ENCODE assay signal across 7 mouse cellular contexts in the genomic region with DNA sequence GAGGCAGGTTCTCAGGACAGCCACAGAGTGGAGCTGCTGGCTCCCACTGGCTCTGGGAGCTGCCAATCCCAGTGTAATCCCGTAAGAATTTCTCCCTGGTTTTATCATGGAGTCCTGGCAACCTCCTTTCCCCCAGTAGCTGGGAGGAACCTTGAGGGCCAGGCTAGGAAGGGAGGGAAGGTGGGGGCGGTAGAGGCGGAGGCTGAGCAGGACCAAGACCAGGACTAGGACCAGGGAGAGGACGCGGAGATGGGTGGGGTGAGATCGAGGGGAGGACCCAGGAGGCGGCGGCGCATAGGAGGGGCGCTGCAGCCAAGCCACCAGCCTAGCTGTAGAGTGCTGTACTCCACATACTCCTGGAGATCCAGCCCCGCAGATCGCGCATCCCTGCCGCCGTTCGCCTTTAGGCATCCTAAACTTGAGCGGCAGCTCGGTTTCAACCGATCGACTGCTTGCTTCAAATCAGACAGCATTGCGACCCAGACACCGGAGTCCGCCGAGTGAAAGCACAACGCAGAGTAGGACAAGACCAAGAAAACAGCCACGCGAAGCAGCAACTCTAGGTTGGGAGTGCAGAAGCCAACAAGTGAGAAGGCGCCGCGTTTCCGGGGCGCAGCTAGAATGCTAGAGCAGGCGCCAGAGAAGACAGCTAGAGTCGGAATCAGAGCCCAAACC.
DNase-seq lines count a peak whose midpoint lies in the region; TF ChIP-seq lines count a peak whose summit lies in the region.
"Not testable (repeated sequence)": the region's sequence is repeated elsewhere in the genome, so short reads cannot be mapped to it uniquely, and the experiment has no call there.

No protein-coding gene starts in this region.

- not testable (repeated sequence) for H3K4me1 ChIP-seq in brown adipose tissue, adult 24 weeks (ENCODE audit: control insufficient read depth, insufficient read depth, insufficient read length, low read length); kidney, adult 2 months (ENCODE audit: control insufficient read depth, insufficient read depth, low read length)

- not testable (repeated sequence) for TF ChIP-seq CTCF in kidney, adult 2 months (conservative IDR thresholded peaks at IDR 0.05; ENCODE audit: insufficient read depth, insufficient read length, low read depth, low read length)

- 2% methylated on average over 33 of the region's 34 CpGs for WGBS in kidney, adult 2 months

- H3K4me3 ChIP-seq in brown adipose tissue, adult 24 weeks (ENCODE audit: insufficient read depth, low read depth, low read length) = peak overlapping the region; percentile 61
- peak overlapping the region; percentile 72 for H3K4me3 ChIP-seq in kidney, adult 2 months (ENCODE audit: insufficient read depth, low read depth, low read length)

- DNase-seq in fibroblast of lung, adult 2 months (ENCODE audit: low read depth) = peak; percentile 78
- DNase-seq in heart, adult 9 months (ENCODE audit: low spot score in 2 of 2) = peak; percentile 82 to 87
- peak; percentile 68 for DNase-seq in kidney, adult 2 months
- DNase-seq in left cerebral cortex, postnatal 14 days (ENCODE audit: low spot score in 2 of 2) = peak; percentile 72 to 86
- peak; percentile 83 to 92 for DNase-seq in lung, postnatal 4 days
- peak; percentile 83 for DNase-seq in right cerebral cortex, adult 18-20 months

- not testable (repeated sequence) for TF ChIP-seq POLR2A in kidney, adult 2 months (IDR thresholded peaks at IDR 0.05; ENCODE audit: low read depth, low read length)

- H3K36me3 ChIP-seq in kidney, adult 2 months (ENCODE audit: control insufficient read depth, insufficient read depth, low read length) = not testable (repeated sequence)

- intact Hi-C loops in left cerebral cortex, postnatal 14 days (cut with DNase I) = not testable (repeated sequence)

- H3K27ac ChIP-seq in brown adipose tissue, adult 24 weeks (replicated peaks; ENCODE audit: low read depth, low read length); kidney, adult 2 months (ENCODE audit: insufficient read depth, low read depth, low read length): not testable (repeated sequence)

- not testable (repeated sequence) for H3K27me3 ChIP-seq in kidney, adult 2 months (replicated peaks; ENCODE audit: control insufficient read depth, insufficient read depth, low read length)
